Mouse (Mus musculus): ENCODE measurements around the gene Snph. TPM values are rescaled to one million over a fixed set of nuclear protein-coding genes. Genes with fewer than 3 reads are reported as not detected.
A peak's percentile ranks its signal among the peaks of the same experiment; 100 is the strongest.

Gene Snph
- polyA plus RNA-seq, 1 experiment from 2014 or later = 4.9 TPM

GRCm38 (mm10) chr2:151609974-151610373 lies 22.4 kb downstream of the Snph start:
- Histone ChIP-seq H3K4me3 (ENCODE audit: low read depth, low read length) (no peak overlapping the region), H3K4me1 (ENCODE audit: control insufficient read depth, insufficient read depth, low read length) (peaks cover 4% of the 10 kb centered on the region; the same call in 1 of the 2 replicates), H3K9ac (ENCODE audit: low read length) (no peak overlapping the region), H3K4me2 (ENCODE audit: low read length) (no peak overlapping the region), H3K27me3 (replicated peaks; ENCODE audit: control insufficient read depth, insufficient read depth, low read length) (no peaks in the 10 kb centered on the region), H3K27ac (ENCODE audit: low read depth, low read length) (no peak overlapping the region), H3K36me3 (ENCODE audit: control insufficient read depth, insufficient read depth, low read length) (no peaks in the 10 kb centered on the region), H3K9me3 (replicated peaks; ENCODE audit: control insufficient read depth, low read length) (no peaks in the 10 kb centered on the region)
- 34% methylated on average over 3 of the region's 3 CpGs for WGBS
- ATAC-seq = 0 out of 2 replicates have a peak, but pooled peaks have one; percentile 24
- peak; percentile 21 for DNase-seq (ENCODE audit: low spot score)

GRCm38 (mm10) chr2:151608435-151608834 lies 24.0 kb downstream of the Snph start:
- H3K4me2 ChIP-seq (ENCODE audit: low read length) = no peak overlapping the region
- WGBS = 79% methylated on average over 1 of the region's 1 CpGs
- peaks cover 8% of the 10 kb centered on the region for H3K4me1 ChIP-seq (ENCODE audit: control insufficient read depth, insufficient read depth, low read length)
- no peak for DNase-seq (ENCODE audit: low spot score)
- H3K9me3 ChIP-seq (replicated peaks; ENCODE audit: control insufficient read depth, low read length) = no peaks in the 10 kb centered on the region
- no peaks in the 10 kb centered on the region for H3K36me3 ChIP-seq (ENCODE audit: control insufficient read depth, insufficient read depth, low read length)
- H3K4me3 ChIP-seq (ENCODE audit: low read depth, low read length) = no peak overlapping the region
- no peak overlapping the region for H3K27ac ChIP-seq (ENCODE audit: low read depth, low read length)
- H3K27me3 ChIP-seq (replicated peaks; ENCODE audit: control insufficient read depth, insufficient read depth, low read length) = no peaks in the 10 kb centered on the region
- no peak overlapping the region for H3K9ac ChIP-seq (ENCODE audit: low read length)
- ATAC-seq = no peak

GRCm38 (mm10) chr2:151605437-151605987 lies 26.9 kb downstream of the Snph start:
- peak; percentile 62 for ATAC-seq
- H3K4me2 ChIP-seq (ENCODE audit: low read length) = no peak overlapping the region

DNA sequence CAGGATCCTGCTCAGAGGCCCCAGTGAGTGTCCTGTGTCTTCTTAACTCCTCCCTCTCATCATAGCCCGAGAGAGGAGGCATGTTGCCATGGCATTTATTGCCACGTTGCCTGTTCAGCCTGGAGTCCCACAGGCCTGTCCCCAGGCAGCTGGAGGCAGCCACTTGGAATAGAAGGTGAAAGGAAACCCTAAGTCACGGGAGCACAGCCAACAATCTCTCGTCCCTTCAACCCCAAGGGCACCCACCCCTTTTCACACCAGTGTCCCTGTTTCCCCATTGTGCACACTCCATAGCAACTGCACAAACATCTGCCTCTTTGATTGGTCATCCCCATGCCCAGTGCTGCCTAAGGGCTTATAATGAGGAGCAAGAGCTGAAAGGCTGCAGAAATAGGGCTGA lies 28.8 kb downstream of the Snph start:
- Histone ChIP-seq H3K27ac (ENCODE audit: low read depth, low read length) (0 out of 2 replicates have a peak overlapping the region, but pooled peaks have one; percentile 27), H3K9ac (ENCODE audit: low read length) (no peak overlapping the region), H3K9me3 (replicated peaks; ENCODE audit: control insufficient read depth, low read length) (no peaks in the 10 kb centered on the region), H3K36me3 (ENCODE audit: control insufficient read depth, insufficient read depth, low read length) (no peaks in the 10 kb centered on the region), H3K4me3 (ENCODE audit: low read depth, low read length) (no peak overlapping the region), H3K4me1 (ENCODE audit: control insufficient read depth, insufficient read depth, low read length) (peaks cover 8% of the 10 kb centered on the region), H3K27me3 (replicated peaks; ENCODE audit: control insufficient read depth, insufficient read depth, low read length) (no peaks in the 10 kb centered on the region), H3K4me2 (ENCODE audit: low read length) (no peak overlapping the region)
- DNase-seq (ENCODE audit: low spot score) (peak; percentile 60), ATAC-seq (peak; percentile 73)
- 16% methylated on average over 4 of the region's 4 CpGs for WGBS

More at GRCm38 (mm10) chr2:151605437-151605987, 26.9 kb downstream of the Snph start:
- H3K9ac ChIP-seq (ENCODE audit: low read length) = peak overlapping the region; percentile 35; the same call in 1 of the 2 replicates
- DNase-seq (ENCODE audit: low spot score) = peak; percentile 54
- no peaks in the 10 kb centered on the region for H3K36me3 ChIP-seq (ENCODE audit: control insufficient read depth, insufficient read depth, low read length)
- no peak overlapping the region for H3K4me3 ChIP-seq (ENCODE audit: low read depth, low read length)
- H3K27me3 ChIP-seq (replicated peaks; ENCODE audit: control insufficient read depth, insufficient read depth, low read length) = no peaks in the 10 kb centered on the region
- H3K27ac ChIP-seq (ENCODE audit: low read depth, low read length) = 0 out of 2 replicates have a peak overlapping the region, but pooled peaks have one; percentile 9
- no peaks in the 10 kb centered on the region for H3K9me3 ChIP-seq (replicated peaks; ENCODE audit: control insufficient read depth, low read length)
- 37% methylated on average over 11 of the region's 11 CpGs for WGBS
- H3K4me1 ChIP-seq (ENCODE audit: control insufficient read depth, insufficient read depth, low read length) = peaks cover 8% of the 10 kb centered on the region

GRCm38 (mm10) chr2:151602106-151602505 lies 30.3 kb downstream of the Snph start:
- Histone ChIP-seq H3K9me3 (replicated peaks; ENCODE audit: control insufficient read depth, low read length) (no peaks in the 10 kb centered on the region), H3K4me2 (ENCODE audit: low read length) (no peak overlapping the region), H3K4me3 (ENCODE audit: low read depth, low read length) (no peak overlapping the region), H3K36me3 (ENCODE audit: control insufficient read depth, insufficient read depth, low read length) (no peaks in the 10 kb centered on the region), H3K27ac (ENCODE audit: low read depth, low read length) (no peak overlapping the region), H3K27me3 (replicated peaks; ENCODE audit: control insufficient read depth, insufficient read depth, low read length) (no peaks in the 10 kb centered on the region), H3K4me1 (ENCODE audit: control insufficient read depth, insufficient read depth, low read length) (peaks cover 8% of the 10 kb centered on the region), H3K9ac (ENCODE audit: low read length) (no peak overlapping the region)
- DNase-seq (ENCODE audit: low spot score) (no peak), ATAC-seq (no peak)
- 86% methylated on average over 4 of the region's 4 CpGs for WGBS

DNA sequence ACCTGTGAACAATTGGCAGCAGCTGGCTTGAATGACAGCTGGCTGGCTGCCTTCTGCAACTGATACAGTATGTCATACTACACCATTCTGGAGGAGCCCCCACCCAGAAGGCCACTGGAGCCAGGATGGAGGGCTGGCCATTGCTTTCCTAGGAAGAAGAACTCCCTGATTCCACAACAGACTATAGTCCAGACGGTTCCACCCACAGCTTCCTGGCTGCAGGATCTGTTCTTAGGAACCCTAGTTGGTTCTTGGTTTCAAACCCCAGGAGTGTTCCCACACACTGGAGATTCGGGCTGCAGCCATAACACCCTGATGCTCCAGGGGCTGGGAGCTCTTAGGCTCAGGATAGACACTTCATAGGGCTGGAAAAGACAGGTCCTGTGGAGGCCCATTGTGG lies 34.3 kb downstream of the Snph start:
- Histone ChIP-seq H3K27me3 (replicated peaks; ENCODE audit: control insufficient read depth, insufficient read depth, low read length) (no peaks in the 10 kb centered on the region), H3K9me3 (replicated peaks; ENCODE audit: control insufficient read depth, low read length) (no peaks in the 10 kb centered on the region), H3K9ac (ENCODE audit: low read length) (no peak overlapping the region), H3K27ac (ENCODE audit: low read depth, low read length) (no peak overlapping the region), H3K36me3 (ENCODE audit: control insufficient read depth, insufficient read depth, low read length) (no peaks in the 10 kb centered on the region), H3K4me1 (ENCODE audit: control insufficient read depth, insufficient read depth, low read length) (no peaks in the 10 kb centered on the region), H3K4me3 (ENCODE audit: low read depth, low read length) (no peak overlapping the region), H3K4me2 (ENCODE audit: low read length) (no peak overlapping the region)
- DNase-seq (ENCODE audit: low spot score) = no peak
- no peak for ATAC-seq
- WGBS = 89% methylated on average over 2 of the region's 2 CpGs

DNA sequence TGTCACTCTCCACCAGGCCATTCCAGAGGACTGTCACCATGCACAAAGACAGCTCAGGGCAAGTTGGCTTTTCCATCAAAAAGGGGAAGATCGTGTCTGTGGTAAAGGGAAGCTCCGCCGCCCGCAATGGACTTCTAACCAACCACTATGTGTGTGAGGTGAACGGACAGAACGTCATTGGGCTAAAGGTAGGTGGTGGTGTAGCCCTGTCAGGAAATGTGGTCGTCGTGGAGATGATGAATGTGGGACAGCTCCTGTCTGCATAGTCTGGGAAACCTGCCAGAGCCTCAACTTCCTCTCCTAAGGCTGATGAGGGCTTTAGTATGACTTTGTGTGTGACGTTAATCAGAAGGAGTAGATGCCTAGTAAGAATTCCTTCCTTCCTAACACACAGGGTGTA lies 45.1 kb downstream of the Snph start:
- H3K4me1 ChIP-seq (ENCODE audit: control insufficient read depth, insufficient read depth, low read length) = no peaks in the 10 kb centered on the region
- no peak for ATAC-seq
- WGBS = 77% methylated on average over 9 of the region's 9 CpGs

DNA sequence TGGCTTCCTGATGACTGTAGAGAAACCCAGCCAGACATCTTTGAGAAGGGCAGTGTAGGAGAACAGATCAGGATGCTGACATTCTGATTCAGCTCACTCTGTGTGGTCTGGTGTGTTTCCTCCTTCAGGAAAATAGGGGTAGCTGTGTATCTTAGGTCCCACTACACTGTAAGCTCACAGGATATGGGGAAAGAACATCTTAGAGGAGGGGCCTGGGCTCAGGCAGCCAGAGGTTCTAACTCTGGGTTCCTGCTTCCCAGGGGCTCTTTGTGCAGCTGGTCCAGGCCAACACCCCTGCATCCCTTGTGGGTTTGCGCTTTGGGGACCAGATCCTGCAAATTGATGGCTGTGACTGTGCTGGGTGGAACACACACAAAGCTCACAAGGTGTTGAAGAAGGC lies 45.6 kb downstream of the Snph start:
- WGBS = 87% methylated on average over 1 of the region's 1 CpGs
- ATAC-seq = no peak
- Histone ChIP-seq H3K4me2 (ENCODE audit: low read length) (no peak overlapping the region), H3K9ac (ENCODE audit: low read length) (no peak overlapping the region), H3K36me3 (ENCODE audit: control insufficient read depth, insufficient read depth, low read length) (no peaks in the 10 kb centered on the region), H3K4me3 (ENCODE audit: low read depth, low read length) (no peak overlapping the region), H3K9me3 (replicated peaks; ENCODE audit: control insufficient read depth, low read length) (no peaks in the 10 kb centered on the region), H3K27me3 (replicated peaks; ENCODE audit: control insufficient read depth, insufficient read depth, low read length) (no peaks in the 10 kb centered on the region), H3K4me1 (ENCODE audit: control insufficient read depth, insufficient read depth, low read length) (no peaks in the 10 kb centered on the region), H3K27ac (ENCODE audit: low read depth, low read length) (no peak overlapping the region)
- no peak for DNase-seq (ENCODE audit: low spot score)

More for the DNA sequence above, 45.1 kb downstream of the Snph start:
- Histone ChIP-seq H3K4me3 (ENCODE audit: low read depth, low read length) (no peak overlapping the region), H3K9ac (ENCODE audit: low read length) (no peak overlapping the region), H3K36me3 (ENCODE audit: control insufficient read depth, insufficient read depth, low read length) (no peaks in the 10 kb centered on the region), H3K27me3 (replicated peaks; ENCODE audit: control insufficient read depth, insufficient read depth, low read length) (no peaks in the 10 kb centered on the region), H3K27ac (ENCODE audit: low read depth, low read length) (no peak overlapping the region), H3K4me2 (ENCODE audit: low read length) (no peak overlapping the region), H3K9me3 (replicated peaks; ENCODE audit: control insufficient read depth, low read length) (no peaks in the 10 kb centered on the region)
- DNase-seq (ENCODE audit: low spot score) = no peak

DNA sequence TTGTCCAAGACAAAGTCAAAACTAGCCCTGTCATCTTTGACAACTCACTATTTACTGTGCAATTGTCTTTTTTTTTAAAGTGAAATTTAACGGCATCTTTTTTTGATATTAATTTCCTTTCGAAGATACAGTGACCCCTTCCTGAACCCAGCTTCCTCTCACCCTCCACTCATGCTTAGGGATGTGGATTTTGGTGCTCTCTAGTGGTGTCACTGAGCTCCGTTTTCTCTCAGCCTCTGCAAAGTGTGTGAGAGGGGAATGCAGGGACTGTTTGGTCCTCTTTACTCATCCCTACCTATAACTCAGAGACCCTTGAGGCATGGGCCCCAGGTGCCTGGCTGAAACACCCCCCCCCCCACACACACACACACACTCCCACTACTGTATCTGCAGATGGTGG lies 46.5 kb downstream of the Snph start:
- Histone ChIP-seq H3K9ac (ENCODE audit: low read length) (no peak overlapping the region), H3K36me3 (ENCODE audit: control insufficient read depth, insufficient read depth, low read length) (no peaks in the 10 kb centered on the region), H3K27ac (ENCODE audit: low read depth, low read length) (no peak overlapping the region), H3K4me1 (ENCODE audit: control insufficient read depth, insufficient read depth, low read length) (no peaks in the 10 kb centered on the region), H3K4me3 (ENCODE audit: low read depth, low read length) (no peak overlapping the region), H3K9me3 (replicated peaks; ENCODE audit: control insufficient read depth, low read length) (no peaks in the 10 kb centered on the region), H3K4me2 (ENCODE audit: low read length) (no peak overlapping the region), H3K27me3 (replicated peaks; ENCODE audit: control insufficient read depth, insufficient read depth, low read length) (no peaks in the 10 kb centered on the region)
- DNase-seq (ENCODE audit: low spot score) = no peak
- WGBS = 73% methylated on average over 3 of the region's 3 CpGs
- ATAC-seq = no peak

Data from forebrain, embryonic 14.5 days (tissue).